Mouse (Mus musculus): ENCODE results near the gene Olfr808. TPM values are rescaled to one million over a fixed set of nuclear protein-coding genes. Genes with fewer than 3 reads are reported as not detected.

Gene Olfr808
- not detected in 2 replicates for polyA plus RNA-seq (2012)

- H3K4me3 ChIP-seq (replicated peaks) = no peak within 1 kb of the TSS
- no peaks in the 10 kb centered on the region; the same call in 1 of the 2 replicates for H3K9me3 ChIP-seq (ENCODE audit: control insufficient read depth, low read length)
- H3K36me3 ChIP-seq (ENCODE audit: control insufficient read depth) = no peaks in the 10 kb centered on the region
- H3K27me3 ChIP-seq (ENCODE audit: control insufficient read depth) = no peaks in the 10 kb centered on the region
- no peak for TF ChIP-seq GATA1 (IDR thresholded peaks at IDR 0.05; ENCODE audit: low read length)
- no peak for TF ChIP-seq TAL1 (IDR thresholded peaks at IDR 0.05; ENCODE audit: low read length)
- H3K4me1 ChIP-seq (ENCODE audit: control insufficient read depth) = no peaks in the 10 kb centered on the region
Measured at GRCm38 (mm10) chr10:129765182-129765581, at the start of gene Olfr808. TSS of gene Olfr808 (plus strand) at chr10:129765482.

GRCm38 (mm10) chr10:129729275-129729674 lies 36.0 kb upstream of the Olfr808 start, which contains the start of gene Olfr805:
TSS of gene Olfr805 (minus strand) at chr10:129729375.
- H3K36me3 ChIP-seq (ENCODE audit: control insufficient read depth) = no peaks in the 10 kb centered on the region
- H3K4me1 ChIP-seq (ENCODE audit: control insufficient read depth) = no peaks in the 10 kb centered on the region
- H3K27me3 ChIP-seq (ENCODE audit: control insufficient read depth) = no peaks in the 10 kb centered on the region
- no peak within 1 kb of the TSS for H3K4me3 ChIP-seq (replicated peaks)
- H3K9me3 ChIP-seq (ENCODE audit: control insufficient read depth, low read length) = no peaks in the 10 kb centered on the region
- TF ChIP-seq GATA1 (IDR thresholded peaks at IDR 0.05; ENCODE audit: low read length) (no peak), TAL1 (IDR thresholded peaks at IDR 0.05; ENCODE audit: low read length) (no peak)

GRCm38 (mm10) chr10:129741821-129742220 lies 23.5 kb upstream of the Olfr808 start, which contains the start of gene Olfr806:
TSS of gene Olfr806 (minus strand) at chr10:129741921.
- no peaks in the 10 kb centered on the region for H3K4me1 ChIP-seq (ENCODE audit: control insufficient read depth)
- no peak within 1 kb of the TSS for H3K4me3 ChIP-seq (replicated peaks)
- H3K36me3 ChIP-seq (ENCODE audit: control insufficient read depth) = no peaks in the 10 kb centered on the region
- H3K27me3 ChIP-seq (ENCODE audit: control insufficient read depth) = no peaks in the 10 kb centered on the region
- TF ChIP-seq GATA1 (IDR thresholded peaks at IDR 0.05; ENCODE audit: low read length) (no peak), TAL1 (IDR thresholded peaks at IDR 0.05; ENCODE audit: low read length) (no peak)
- H3K9me3 ChIP-seq (ENCODE audit: control insufficient read depth, low read length) = 0 out of 2 replicates have a peak, but pooled peaks cover 2% of the 10 kb centered on the region

GRCm38 (mm10) chr10:129757693-129758092 lies 7.6 kb upstream of the Olfr808 start, which contains the start of gene Olfr807:
TSS of gene Olfr807 (minus strand) at chr10:129757793.
- TF ChIP-seq TAL1 (IDR thresholded peaks at IDR 0.05; ENCODE audit: low read length) (no peak), GATA1 (IDR thresholded peaks at IDR 0.05; ENCODE audit: low read length) (no peak)

GRCm38 (mm10) chr10:129774338-129774737 lies 9.1 kb downstream of the Olfr808 start, which contains the start of gene Olfr809:
TSS of gene Olfr809 (plus strand) at chr10:129774638.
- no peaks in the 10 kb centered on the region for H3K27me3 ChIP-seq (ENCODE audit: control insufficient read depth)

More at GRCm38 (mm10) chr10:129757693-129758092, 7.6 kb upstream of the Olfr808 start, which contains the start of gene Olfr807:
- Histone ChIP-seq H3K4me3 (replicated peaks) (no peak within 1 kb of the TSS), H3K27me3 (ENCODE audit: control insufficient read depth) (no peaks in the 10 kb centered on the region), H3K9me3 (ENCODE audit: control insufficient read depth, low read length) (peaks cover 2% of the 10 kb centered on the region; the same call in 1 of the 2 replicates), H3K36me3 (ENCODE audit: control insufficient read depth) (no peaks in the 10 kb centered on the region), H3K4me1 (ENCODE audit: control insufficient read depth) (no peaks in the 10 kb centered on the region)

GRCm38 (mm10) chr10:129778123-129778522 lies 12.8 kb downstream of the Olfr808 start:
- no peak for TF ChIP-seq TAL1 (IDR thresholded peaks at IDR 0.05; ENCODE audit: low read length)
- no peak for TF ChIP-seq GATA1 (IDR thresholded peaks at IDR 0.05; ENCODE audit: low read length)
- no peaks in the 10 kb centered on the region for H3K4me1 ChIP-seq (ENCODE audit: control insufficient read depth)
- no peak overlapping the region for H3K4me3 ChIP-seq (replicated peaks)
- H3K36me3 ChIP-seq (ENCODE audit: control insufficient read depth) = no peaks in the 10 kb centered on the region
- H3K27me3 ChIP-seq (ENCODE audit: control insufficient read depth) = no peaks in the 10 kb centered on the region
- no peaks in the 10 kb centered on the region for H3K9me3 ChIP-seq (ENCODE audit: control insufficient read depth, low read length)

More at GRCm38 (mm10) chr10:129774338-129774737, 9.1 kb downstream of the Olfr808 start, which contains the start of gene Olfr809:
- no peaks in the 10 kb centered on the region for H3K36me3 ChIP-seq (ENCODE audit: control insufficient read depth)
- TF ChIP-seq GATA1 (IDR thresholded peaks at IDR 0.05; ENCODE audit: low read length) (no peak), TAL1 (IDR thresholded peaks at IDR 0.05; ENCODE audit: low read length) (no peak)
- no peak within 1 kb of the TSS for H3K4me3 ChIP-seq (replicated peaks)
- no peaks in the 10 kb centered on the region for H3K4me1 ChIP-seq (ENCODE audit: control insufficient read depth)
- H3K9me3 ChIP-seq (ENCODE audit: control insufficient read depth, low read length) = no peaks in the 10 kb centered on the region

- no peaks in the 10 kb centered on the region for H3K9me3 ChIP-seq (ENCODE audit: control insufficient read depth, low read length)
- H3K4me3 ChIP-seq (replicated peaks) = no peak within 1 kb of the TSS
- no peaks in the 10 kb centered on the region for H3K27me3 ChIP-seq (ENCODE audit: control insufficient read depth)
- TF ChIP-seq TAL1 (IDR thresholded peaks at IDR 0.05; ENCODE audit: low read length) (no peak), GATA1 (IDR thresholded peaks at IDR 0.05; ENCODE audit: low read length) (no peak)
- H3K4me1 ChIP-seq (ENCODE audit: control insufficient read depth) = no peaks in the 10 kb centered on the region
- H3K36me3 ChIP-seq (ENCODE audit: control insufficient read depth) = no peaks in the 10 kb centered on the region
Measured at GRCm38 (mm10) chr10:129794817-129795216, 29.5 kb downstream of the Olfr808 start, which contains the start of gene Olfr810. TSS of gene Olfr810 (minus strand) at chr10:129794917.

- Histone ChIP-seq H3K27me3 (ENCODE audit: control insufficient read depth) (no peaks in the 10 kb centered on the region), H3K4me3 (replicated peaks) (no peak within 1 kb of the TSS)
Measured at GRCm38 (mm10) chr10:129804296-129804695, 39.0 kb downstream of the Olfr808 start, which contains the start of gene Olfr811. TSS of gene Olfr811 (minus strand) at chr10:129804396.

More at GRCm38 (mm10) chr10:129804296-129804695, 39.0 kb downstream of the Olfr808 start, which contains the start of gene Olfr811:
- Histone ChIP-seq H3K9me3 (ENCODE audit: control insufficient read depth, low read length) (no peaks in the 10 kb centered on the region; the same call in 1 of the 2 replicates), H3K36me3 (ENCODE audit: control insufficient read depth) (no peaks in the 10 kb centered on the region), H3K4me1 (ENCODE audit: control insufficient read depth) (no peaks in the 10 kb centered on the region)
- TF ChIP-seq TAL1 (IDR thresholded peaks at IDR 0.05; ENCODE audit: low read length) (no peak), GATA1 (IDR thresholded peaks at IDR 0.05; ENCODE audit: low read length) (no peak)

Other genes starting within 250 kb of the Olfr808 start
- gene Olfr791, start 243.7 kb upstream of the Olfr808 start, polyA plus RNA-seq (2012) = not detected in 2 replicates
- gene Olfr792, start 226.3 kb upstream of the Olfr808 start, polyA plus RNA-seq (2012) = not detected in 2 replicates
- not detected in 2 replicates for gene Olfr794, start 197.8 kb upstream of the Olfr808 start, polyA plus RNA-seq (2012)
- gene Olfr796, start 152.9 kb upstream of the Olfr808 start, polyA plus RNA-seq (2012) = not detected in 2 replicates
- gene Olfr798, start 137.5 kb upstream of the Olfr808 start, polyA plus RNA-seq (2012) = not detected in 2 replicates
- not detected in 2 replicates for gene Olfr799, start 128.0 kb upstream of the Olfr808 start, polyA plus RNA-seq (2012)
- 0.01 TPM in 1 of 2 replicates, not detected in the other for gene Olfr800, start 107.8 kb upstream of the Olfr808 start, polyA plus RNA-seq (2012)
- gene Olfr801, start 91.6 kb upstream of the Olfr808 start, polyA plus RNA-seq (2012) = not detected in 2 replicates
- not detected in 2 replicates for gene Olfr802, start 77.3 kb upstream of the Olfr808 start, polyA plus RNA-seq (2012)
- gene Olfr803, start 71.2 kb upstream of the Olfr808 start, polyA plus RNA-seq (2012) = not detected in 2 replicates
- not detected in 2 replicates for gene Olfr804, start 62.3 kb upstream of the Olfr808 start, polyA plus RNA-seq (2012)
- gene Olfr805, start 36.1 kb upstream of the Olfr808 start, polyA plus RNA-seq (2012) = not detected in 2 replicates
- gene Olfr806, start 23.6 kb upstream of the Olfr808 start, polyA plus RNA-seq (2012) = not detected in 2 replicates
- not detected in 2 replicates for gene Olfr807, start 7.7 kb upstream of the Olfr808 start, polyA plus RNA-seq (2012)
- gene Olfr809, start 9.2 kb downstream of the Olfr808 start, polyA plus RNA-seq (2012) = not detected in 2 replicates
- gene Olfr810, start 29.4 kb downstream of the Olfr808 start, polyA plus RNA-seq (2012) = not detected in 2 replicates
- not detected in 2 replicates for gene Olfr811, start 38.9 kb downstream of the Olfr808 start, polyA plus RNA-seq (2012)
- not detected in 2 replicates for gene Olfr812, start 80.6 kb downstream of the Olfr808 start, polyA plus RNA-seq (2012)
- not detected in 2 replicates for gene Olfr813, start 89.9 kb downstream of the Olfr808 start, polyA plus RNA-seq (2012)
- not detected in 2 replicates for gene Olfr814, start 114.4 kb downstream of the Olfr808 start, polyA plus RNA-seq (2012)
- gene Olfr815, start 140.4 kb downstream of the Olfr808 start, polyA plus RNA-seq (2012) = not detected in 2 replicates
- gene Olfr816, start 150.1 kb downstream of the Olfr808 start, polyA plus RNA-seq (2012) = not detected in 2 replicates
- gene Olfr818, start 183.6 kb downstream of the Olfr808 start, polyA plus RNA-seq (2012) = not detected in 2 replicates
- not detected in 2 replicates for gene Olfr819, start 201.8 kb downstream of the Olfr808 start, polyA plus RNA-seq (2012)
- 0.02 TPM in 1 of 2 replicates, not detected in the other for gene Olfr247, start 210.7 kb downstream of the Olfr808 start, polyA plus RNA-seq (2012)
- gene Gm10310, start 219.6 kb downstream of the Olfr808 start, polyA plus RNA-seq (2012) = not detected in 2 replicates
- 0.01 TPM in 1 of 2 replicates, not detected in the other for gene Olfr820, start 247.1 kb downstream of the Olfr808 start, polyA plus RNA-seq (2012)

Measured in erythroblast, embryonic 14.5 days (primary cell).